Mouse (Mus musculus) gastrocnemius, adult 8-10 months (tissue): ENCODE results near the gene Cep170b. TPM values are rescaled to one million over a fixed set of nuclear protein-coding genes. Genes with fewer than 3 reads are reported as not detected.
A peak's percentile ranks its signal among the peaks of the same experiment; 100 is the strongest.

Experiments used
- DNase-seq, 2 experiments: peaks; one replicate each; pipeline ENCODE4 v3.0.0; 2022; ENCODE audit warnings: low spot score in 2 of 2
- total RNA-seq, 4 experiments: library from RNA; stranded (reverse); gene quantifications; 2 replicates each; pipeline ENCODE4 v1.2.4; 2022

The Cep170b gene
- total RNA-seq, 4 experiments from 2014 or later = 9.8 to 18.4 (median 12.5) TPM

GRCm38 (mm10) chr12:112702374-112703320, 17.6 kb upstream of the Cep170b start:
- DNase-seq = no peak

GRCm38 (mm10) chr12:112706704-112707572, 13.3 kb upstream of the Cep170b start:
- peak; percentile 78 to 80 for DNase-seq

GRCm38 (mm10) chr12:112707573-112707869, 12.7 kb upstream of the Cep170b start:
- DNase-seq = no peak

- no peak for DNase-seq
Measured at GRCm38 (mm10) chr12:112713984-112714383, 6.3 kb upstream of the Cep170b start.

GRCm38 (mm10) chr12:112717140-112717539, 3.1 kb upstream of the Cep170b start:
- no peak for DNase-seq

- DNase-seq = no peak
Measured at GRCm38 (mm10) chr12:112718995-112719394, 1.3 kb upstream of the Cep170b start.

GRCm38 (mm10) chr12:112720890-112721423, 702 bp downstream of the Cep170b start:
- DNase-seq = no peak

GRCm38 (mm10) chr12:112721424-112722239, 1.4 kb downstream of the Cep170b start:
- DNase-seq = no peak

- DNase-seq = peak in 1 of 2 experiments; percentile 48
Measured at GRCm38 (mm10) chr12:112722240-112723027, 2.2 kb downstream of the Cep170b start.

GRCm38 (mm10) chr12:112723028-112723330, 2.7 kb downstream of the Cep170b start:
- no peak for DNase-seq

- no peak for DNase-seq
Measured at GRCm38 (mm10) chr12:112723445-112723844, 3.2 kb downstream of the Cep170b start.

- DNase-seq = peak in 1 of 2 experiments; percentile 41
Measured at GRCm38 (mm10) chr12:112724077-112724805, 4.0 kb downstream of the Cep170b start.

GRCm38 (mm10) chr12:112727801-112728200, 7.5 kb downstream of the Cep170b start:
- DNase-seq = no peak

GRCm38 (mm10) chr12:112730808-112731207, 10.6 kb downstream of the Cep170b start:
- no peak for DNase-seq

GRCm38 (mm10) chr12:112732591-112732990, 12.3 kb downstream of the Cep170b start:
- DNase-seq = no peak

GRCm38 (mm10) chr12:112734108-112734820, 14.0 kb downstream of the Cep170b start:
- DNase-seq = no peak

- no peak for DNase-seq
Measured at GRCm38 (mm10) chr12:112734881-112735655, 14.8 kb downstream of the Cep170b start.
